Mouse (Mus musculus) spleen, postnatal 36 days (tissue): ENCODE measurements around the gene Creb3l1.

ENCODE experiments used
- DNase-seq, 2 experiments: peaks; one replicate each; pipeline ENCODE4 v3.0.0; 2022; ENCODE audit warnings: low spot score in 2 of 2, mixed read lengths in 1 of 2

The Creb3l1 gene

GRCm38 (mm10) chr2:92004617-92005016, 19.7 kb downstream of the Creb3l1 start:
- no peak for DNase-seq

GRCm38 (mm10) chr2:91997905-91998608, 26.2 kb downstream of the Creb3l1 start:
- DNase-seq: no peak

- DNase-seq: no peak
These were observed 28.3 kb downstream of the Creb3l1 start for GRCm38 (mm10) chr2:91996006-91996405.

- DNase-seq: no peak
These were observed 30.9 kb downstream of the Creb3l1 start for GRCm38 (mm10) chr2:91993409-91993808.

- DNase-seq: no peak
These were observed 34.6 kb downstream of the Creb3l1 start for GRCm38 (mm10) chr2:91989750-91990149.

GRCm38 (mm10) chr2:91987542-91987941, 36.8 kb downstream of the Creb3l1 start:
- peak; percentile 65 to 75 for DNase-seq

- peak; percentile 56 to 61 for DNase-seq
These were observed 38.2 kb downstream of the Creb3l1 start for GRCm38 (mm10) chr2:91986071-91986470.

GRCm38 (mm10) chr2:91984906-91985525, 39.3 kb downstream of the Creb3l1 start:
- no peak for DNase-seq

GRCm38 (mm10) chr2:91984439-91984838, 39.9 kb downstream of the Creb3l1 start:
- peak; percentile 86 for DNase-seq

- DNase-seq: no peak
These were observed 43.5 kb downstream of the Creb3l1 start for GRCm38 (mm10) chr2:91980830-91981229.

GRCm38 (mm10) chr2:91980245-91980644, 44.1 kb downstream of the Creb3l1 start:
- DNase-seq: no peak

- DNase-seq: no peak
These were observed 45.8 kb downstream of the Creb3l1 start for GRCm38 (mm10) chr2:91978547-91978946.

GRCm38 (mm10) chr2:91977960-91978359, 46.3 kb downstream of the Creb3l1 start:
- DNase-seq: no peak

- no peak for DNase-seq
These were observed 48.4 kb downstream of the Creb3l1 start, which contains the start of gene Dgkz for GRCm38 (mm10) chr2:91975581-91976541. TSS of gene Dgkz (minus strand) at chr2:91975864.

- DNase-seq: no peak
These were observed 50.7 kb downstream of the Creb3l1 start for GRCm38 (mm10) chr2:91973416-91974135.

GRCm38 (mm10) chr2:91972121-91972566, 52.2 kb downstream of the Creb3l1 start:
- peak; percentile 28 to 46 for DNase-seq

- no peak for DNase-seq
These were observed 52.8 kb downstream of the Creb3l1 start for GRCm38 (mm10) chr2:91971231-91972097.

GRCm38 (mm10) chr2:91967962-91968361, 56.3 kb downstream of the Creb3l1 start:
- no peak for DNase-seq

GRCm38 (mm10) chr2:91966367-91966766, 57.9 kb downstream of the Creb3l1 start:
- DNase-seq: no peak

GRCm38 (mm10) chr2:91965417-91965816, 58.9 kb downstream of the Creb3l1 start:
- DNase-seq: peak; percentile 85
